10 mouse cellular contexts compared by ENCODE assay signal in the genomic region with DNA sequence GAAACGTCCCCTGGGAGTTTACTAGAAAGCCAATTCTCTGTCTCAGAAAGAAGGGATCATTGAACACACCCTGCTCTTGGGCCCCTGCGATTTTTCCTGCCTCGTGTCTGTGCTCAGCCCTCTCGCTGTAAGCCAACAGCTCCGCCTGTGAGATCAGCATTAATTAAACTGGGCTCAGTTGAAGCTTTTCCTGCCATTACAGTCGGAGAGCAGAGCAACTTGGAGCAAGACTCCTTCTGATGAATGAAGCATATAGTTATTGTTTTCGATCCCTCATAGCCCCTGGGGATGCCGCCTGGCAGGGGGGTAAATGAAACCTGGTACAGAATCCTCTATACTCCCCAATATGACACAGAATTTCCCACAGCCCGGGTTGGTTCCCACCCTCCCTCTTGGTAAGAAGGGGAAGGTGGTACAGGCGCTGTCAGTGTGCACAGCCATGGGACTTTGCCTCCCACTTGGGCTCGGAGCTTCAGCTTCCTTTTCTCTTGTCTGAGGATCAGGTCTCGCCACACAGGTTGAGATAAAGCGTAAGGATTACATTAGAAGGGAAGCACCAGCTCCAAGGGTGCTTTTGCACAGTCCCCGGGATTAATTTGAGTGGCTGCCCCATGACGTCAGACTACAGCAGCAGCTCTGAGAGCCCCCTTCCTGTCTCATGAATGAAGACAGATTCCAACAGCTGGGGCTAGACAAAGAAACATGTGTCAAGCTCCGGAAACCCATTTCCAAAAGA.
DNase-seq lines count a peak whose midpoint lies in the region; ATAC-seq and TF ChIP-seq lines count a peak whose summit lies in the region.
"Had no signal": no experiment of that assay in that cellular context is flagged by ENCODE, and none has a peak within 500 bp of the region (broad histone marks: within the 10 kb centered on the region; RNA-seq: fewer than 3 reads in every experiment).

No protein-coding gene starts in this region.

- H3K27ac ChIP-seq in heart, postnatal 0 days (ENCODE audit: low read depth) = no peak overlapping the region
- no peak overlapping the region for H3K27ac ChIP-seq in heart, embryonic 11.5 days (ENCODE audit: low read depth, low read length)
- H3K27ac ChIP-seq in hindbrain, embryonic 13.5 days = peak overlapping the region; percentile 73

- H3K27me3 ChIP-seq in heart, postnatal 0 days (ENCODE audit: control insufficient read depth, insufficient read depth, low read length) = no peaks in the 10 kb centered on the region
- no peaks in the 10 kb centered on the region for H3K27me3 ChIP-seq in heart, embryonic 11.5 days (ENCODE audit: control insufficient read depth, insufficient read depth, low read length)
- H3K27me3 ChIP-seq in hindbrain, embryonic 13.5 days = peaks cover 4% of the 10 kb centered on the region; the same call in 1 of the 2 replicates

- H3K4me2 ChIP-seq in heart, postnatal 0 days (ENCODE audit: low read depth, low read length) = peak overlapping the region; percentile 1; the same call in 1 of the 2 replicates
- no peak overlapping the region for H3K4me2 ChIP-seq in heart, embryonic 11.5 days
- peak overlapping the region; percentile 33 for H3K4me2 ChIP-seq in hindbrain, embryonic 13.5 days

- no peaks in the 10 kb centered on the region for H3K9me3 ChIP-seq in heart, postnatal 0 days (replicated peaks; ENCODE audit: control insufficient read depth, low read length)
- no peaks in the 10 kb centered on the region for H3K9me3 ChIP-seq in heart, embryonic 11.5 days (replicated peaks; ENCODE audit: control insufficient read depth, low read length)
- H3K9me3 ChIP-seq in hindbrain, embryonic 13.5 days = no peaks in the 10 kb centered on the region
- H3K9me3 ChIP-seq: megakaryocyte, embryonic 14.5 days had no signal

- no peak for TF ChIP-seq CTCF in heart, postnatal 0 days (IDR thresholded peaks at IDR 0.05; ENCODE audit: low read depth)

- DNase-seq in heart, postnatal 0 days (ENCODE audit: low spot score) = no peak
- peak; percentile 63 for DNase-seq in embryo, embryonic 11 days
- peak; percentile 40 for DNase-seq in neural tube, embryonic 10.5 days (ENCODE audit: extremely low spot score, low spot score)
- no peak for DNase-seq in spleen, postnatal 36 days (ENCODE audit: low spot score in 2 of 2)
- DNase-seq in left cerebral cortex, postnatal 36 days (ENCODE audit: low spot score in 2 of 2) = no peak
- no peak for DNase-seq in adrenal gland, postnatal 4 days (ENCODE audit: low spot score in 2 of 2)
- DNase-seq: adrenal gland, postnatal 25 days had no signal

- H3K36me3 ChIP-seq in heart, postnatal 0 days (replicated peaks; ENCODE audit: control insufficient read depth, insufficient read depth, low read length) = no peaks in the 10 kb centered on the region
- no peaks in the 10 kb centered on the region for H3K36me3 ChIP-seq in heart, embryonic 11.5 days (ENCODE audit: control insufficient read depth, insufficient read depth, low read length)
- H3K36me3 ChIP-seq in hindbrain, embryonic 13.5 days = no peaks in the 10 kb centered on the region

- H3K4me1 ChIP-seq in heart, postnatal 0 days (ENCODE audit: control insufficient read depth, insufficient read depth) = peaks cover 27% of the 10 kb centered on the region
- peaks cover 33% of the 10 kb centered on the region for H3K4me1 ChIP-seq in heart, embryonic 11.5 days (ENCODE audit: control insufficient read depth, insufficient read depth, low read length)
- H3K4me1 ChIP-seq in hindbrain, embryonic 13.5 days (replicated peaks) = peaks cover 49% of the 10 kb centered on the region

- no peak for ATAC-seq in heart, postnatal 0 days (ENCODE audit: insufficient read depth, low read depth)
- no peak for ATAC-seq in heart, embryonic 11.5 days (replicated peaks; ENCODE audit: insufficient number of reproducible peaks, low FRiP score, low TSS enrichment)
- peak; percentile 19 for ATAC-seq in hindbrain, embryonic 13.5 days (ENCODE audit: low FRiP score)

- no peak overlapping the region for H3K4me3 ChIP-seq in heart, postnatal 0 days (ENCODE audit: low read depth, low read length)
- no peak overlapping the region for H3K4me3 ChIP-seq in heart, embryonic 11.5 days (ENCODE audit: low read depth, low read length)
- H3K4me3 ChIP-seq in hindbrain, embryonic 13.5 days = no peak overlapping the region
- H3K4me3 ChIP-seq: megakaryocyte, embryonic 14.5 days had no signal

- TF ChIP-seq EP300 in heart, postnatal 0 days (IDR thresholded peaks at IDR 0.05; ENCODE audit: low read depth) = no peak

- 49% methylated on average over 16 of the region's 16 CpGs for WGBS in heart, postnatal 0 days
- WGBS in heart, embryonic 11.5 days (ENCODE audit: insufficient replicate concordance) = 36% methylated on average over 16 of the region's 16 CpGs
- WGBS in hindbrain, embryonic 13.5 days = 24% methylated on average over 16 of the region's 16 CpGs

- intact Hi-C loops in left cerebral cortex, postnatal 36 days (cut with DNase I) = loop anchor here (10.0 kb wide), 1 partner anchor 530 kb away; no protein-coding TSS in a partner anchor

- no peak overlapping the region for H3K9ac ChIP-seq in heart, postnatal 0 days (replicated peaks; ENCODE audit: low read depth, low read length)
- no peak overlapping the region; the same call in 1 of the 2 replicates for H3K9ac ChIP-seq in heart, embryonic 11.5 days (ENCODE audit: low read depth, low read length)
- peak overlapping the region; percentile 6; the same call in 1 of the 2 replicates for H3K9ac ChIP-seq in hindbrain, embryonic 13.5 days

Comparison
In these comparisons a context has a peak if more than half of its experiments do, and no peak if none do; other contexts are left out.
1. DNase-seq: peak in embryo, embryonic 11 days (single experiment) and neural tube, embryonic 10.5 days (single experiment); none in heart, postnatal 0 days (single experiment), spleen, postnatal 36 days (0 of 2), left cerebral cortex, postnatal 36 days (0 of 2) and adrenal gland, postnatal 4 days (0 of 2).